Mouse (Mus musculus) layer of hippocampus, postnatal 36 days (tissue): Measurements from ENCODE around the gene Serpinb6c. TPM values are rescaled to one million over a fixed set of nuclear protein-coding genes. Genes with fewer than 3 reads are reported as not detected.
"Not testable (repeated sequence)": the region's sequence is repeated elsewhere in the genome, so short reads cannot be mapped to it uniquely, and the experiment has no call there.

Experiments used
- DNase-seq, 2 experiments: peaks; one replicate each; pipeline ENCODE4 v3.0.0; 2022
- total RNA-seq, 2 experiments: library from RNA; stranded (reverse); gene quantifications; 2 replicates each; pipeline ENCODE4 v1.2.3; 2021

The Serpinb6c gene
- under 1 TPM in 1 of 2 experiments, not detected in 1; 0.86 TPM for total RNA-seq

- no peak for DNase-seq
Measured at GRCm38 (mm10) chr13:33905176-33905954, at the start of gene Serpinb6c. TSS of gene Serpinb6c (minus strand) at chr13:33905708.

GRCm38 (mm10) chr13:33952947-33953346 is 47.4 kb upstream of the Serpinb6c start:
- DNase-seq = no peak

GRCm38 (mm10) chr13:33952075-33952449 is 46.6 kb upstream of the Serpinb6c start:
- no peak for DNase-seq

- DNase-seq = no peak
Measured at GRCm38 (mm10) chr13:33951308-33952074, 46.0 kb upstream of the Serpinb6c start.

- DNase-seq = peak in 1 of 2 experiments; percentile 11
Measured at GRCm38 (mm10) chr13:33942212-33942779, 36.8 kb upstream of the Serpinb6c start.

GRCm38 (mm10) chr13:33941288-33941808 is 35.8 kb upstream of the Serpinb6c start:
- no peak for DNase-seq

GRCm38 (mm10) chr13:33937587-33937986 is 32.1 kb upstream of the Serpinb6c start:
- not testable (repeated sequence) for DNase-seq

GRCm38 (mm10) chr13:33937151-33937550 is 31.6 kb upstream of the Serpinb6c start:
- DNase-seq = no peak

- peak; percentile 25 to 42 for DNase-seq
Measured at GRCm38 (mm10) chr13:33935465-33936181, 30.1 kb upstream of the Serpinb6c start.

- DNase-seq = no peak
Measured at GRCm38 (mm10) chr13:33934743-33935142, 29.2 kb upstream of the Serpinb6c start.

- no peak for DNase-seq
Measured at GRCm38 (mm10) chr13:33930912-33931311, 25.4 kb upstream of the Serpinb6c start.

GRCm38 (mm10) chr13:33930281-33930680 is 24.8 kb upstream of the Serpinb6c start:
- no peak for DNase-seq

GRCm38 (mm10) chr13:33921699-33922098 is 16.2 kb upstream of the Serpinb6c start:
- no peak for DNase-seq

- no peak for DNase-seq
Measured at GRCm38 (mm10) chr13:33921041-33921440, 15.5 kb upstream of the Serpinb6c start.

GRCm38 (mm10) chr13:33906821-33907220 is 1.3 kb upstream of the Serpinb6c start:
- no peak for DNase-seq

GRCm38 (mm10) chr13:33903290-33903689 is 2.2 kb downstream of the Serpinb6c start:
- no peak for DNase-seq

GRCm38 (mm10) chr13:33894207-33894606 is 11.3 kb downstream of the Serpinb6c start:
- DNase-seq = no peak

GRCm38 (mm10) chr13:33843308-33843707 is 62.2 kb downstream of the Serpinb6c start, which contains the start of gene Serpinb6e:
TSS of gene Serpinb6e (minus strand) at chr13:33843408.
- no peak for DNase-seq

GRCm38 (mm10) chr13:33830751-33831150 is 74.8 kb downstream of the Serpinb6c start:
- DNase-seq = no peak
